Mouse (Mus musculus): ENCODE data around the gene Bcl11b. TPM values are rescaled to one million over a fixed set of nuclear protein-coding genes. Genes with fewer than 3 reads are reported as not detected.

Gene Bcl11b
- total and polyA plus RNA-seq, 2 experiments from 2014 or later: 12.0 to 30.0 TPM

- ATAC-seq: 0 out of 2 replicates have a peak, but pooled peaks have one; percentile 27
- peak overlapping the region; percentile 19; the same call in 1 of the 2 replicates for H3K4me2 ChIP-seq (ENCODE audit: low read depth, low read length)
- TF ChIP-seq CTCF (IDR thresholded peaks at IDR 0.05; ENCODE audit: low read depth): no peak
- DNase-seq (ENCODE audit: low spot score): no peak
- H3K4me3 ChIP-seq (ENCODE audit: low read length): no peak overlapping the region
- H3K27me3 ChIP-seq (ENCODE audit: insufficient read depth, low read length): peaks cover 4% of the 10 kb centered on the region; the same call in 1 of the 2 replicates
- no peaks in the 10 kb centered on the region for H3K36me3 ChIP-seq (ENCODE audit: insufficient read depth, low read length)
- no peaks in the 10 kb centered on the region for H3K9me3 ChIP-seq (ENCODE audit: low read length)
- 0 out of 2 replicates have a peak overlapping the region, but pooled peaks have one; percentile 18 for H3K9ac ChIP-seq (replicated peaks; ENCODE audit: low read length)
- H3K27ac ChIP-seq: no peak overlapping the region
- H3K4me1 ChIP-seq (ENCODE audit: insufficient read depth, low read length): 0 out of 2 replicates have a peak, but pooled peaks cover 5% of the 10 kb centered on the region
- WGBS: 42% methylated on average over 4 of the region's 4 CpGs
Measured at GRCm38 (mm10) chr12:107994421-107994820, 9.0 kb downstream of the Bcl11b start.

GRCm38 (mm10) chr12:107993029-107993428 lies 10.4 kb downstream of the Bcl11b start:
- no peak overlapping the region for H3K27ac ChIP-seq

GRCm38 (mm10) chr12:107991191-107991590 lies 12.2 kb downstream of the Bcl11b start:
- Histone ChIP-seq H3K4me1 (ENCODE audit: insufficient read depth, low read length) (0 out of 2 replicates have a peak, but pooled peaks cover 10% of the 10 kb centered on the region), H3K4me3 (ENCODE audit: low read length) (no peak overlapping the region), H3K4me2 (ENCODE audit: low read depth, low read length) (peak overlapping the region; percentile 11; the same call in 1 of the 2 replicates), H3K9me3 (ENCODE audit: low read length) (no peaks in the 10 kb centered on the region), H3K27ac (no peak overlapping the region), H3K36me3 (ENCODE audit: insufficient read depth, low read length) (no peaks in the 10 kb centered on the region), H3K9ac (replicated peaks; ENCODE audit: low read length) (no peak overlapping the region), H3K27me3 (ENCODE audit: insufficient read depth, low read length) (no peaks in the 10 kb centered on the region)
- no peak for TF ChIP-seq CTCF (IDR thresholded peaks at IDR 0.05; ENCODE audit: low read depth)
- no peak for DNase-seq (ENCODE audit: low spot score)
- no peak for ATAC-seq
- 52% methylated on average over 11 of the region's 11 CpGs for WGBS

More at GRCm38 (mm10) chr12:107993029-107993428, 10.4 kb downstream of the Bcl11b start:
- no peaks in the 10 kb centered on the region for H3K9me3 ChIP-seq (ENCODE audit: low read length)
- no peaks in the 10 kb centered on the region for H3K27me3 ChIP-seq (ENCODE audit: insufficient read depth, low read length)
- H3K4me1 ChIP-seq (ENCODE audit: insufficient read depth, low read length): 0 out of 2 replicates have a peak, but pooled peaks cover 5% of the 10 kb centered on the region
- no peak for DNase-seq (ENCODE audit: low spot score)
- no peak for ATAC-seq
- no peak for TF ChIP-seq CTCF (IDR thresholded peaks at IDR 0.05; ENCODE audit: low read depth)
- 81% methylated on average over 4 of the region's 4 CpGs for WGBS
- H3K4me3 ChIP-seq (ENCODE audit: low read length): no peak overlapping the region
- H3K4me2 ChIP-seq (ENCODE audit: low read depth, low read length): 0 out of 2 replicates have a peak overlapping the region, but pooled peaks have one; percentile 10
- H3K9ac ChIP-seq (replicated peaks; ENCODE audit: low read length): no peak overlapping the region
- no peaks in the 10 kb centered on the region for H3K36me3 ChIP-seq (ENCODE audit: insufficient read depth, low read length)

- Histone ChIP-seq H3K4me3 (ENCODE audit: low read length) (no peak overlapping the region), H3K36me3 (ENCODE audit: insufficient read depth, low read length) (no peaks in the 10 kb centered on the region), H3K9ac (replicated peaks; ENCODE audit: low read length) (no peak overlapping the region), H3K9me3 (ENCODE audit: low read length) (no peaks in the 10 kb centered on the region), H3K27me3 (ENCODE audit: insufficient read depth, low read length) (no peaks in the 10 kb centered on the region), H3K27ac (no peak overlapping the region), H3K4me1 (ENCODE audit: insufficient read depth, low read length) (peaks cover 20% of the 10 kb centered on the region), H3K4me2 (ENCODE audit: low read depth, low read length) (no peak overlapping the region)
- no peak for ATAC-seq
- 60% methylated on average over 8 of the region's 8 CpGs for WGBS
- no peak for TF ChIP-seq CTCF (IDR thresholded peaks at IDR 0.05; ENCODE audit: low read depth)
- DNase-seq (ENCODE audit: low spot score): no peak
Measured at GRCm38 (mm10) chr12:107983211-107983610, 20.2 kb downstream of the Bcl11b start.

GRCm38 (mm10) chr12:107982306-107982705 lies 21.1 kb downstream of the Bcl11b start:
- no peak overlapping the region for H3K4me3 ChIP-seq (ENCODE audit: low read length)
- TF ChIP-seq CTCF (IDR thresholded peaks at IDR 0.05; ENCODE audit: low read depth): 0 out of 2 replicates have a peak, but pooled peaks have one; percentile 8
- no peak overlapping the region for H3K4me2 ChIP-seq (ENCODE audit: low read depth, low read length)
- DNase-seq (ENCODE audit: low spot score): no peak
- no peaks in the 10 kb centered on the region for H3K9me3 ChIP-seq (ENCODE audit: low read length)
- no peak for ATAC-seq
- no peaks in the 10 kb centered on the region for H3K27me3 ChIP-seq (ENCODE audit: insufficient read depth, low read length)
- no peak overlapping the region for H3K9ac ChIP-seq (replicated peaks; ENCODE audit: low read length)
- 76% methylated on average over 9 of the region's 9 CpGs for WGBS
- peaks cover 25% of the 10 kb centered on the region for H3K4me1 ChIP-seq (ENCODE audit: insufficient read depth, low read length)
- H3K36me3 ChIP-seq (ENCODE audit: insufficient read depth, low read length): no peaks in the 10 kb centered on the region
- no peak overlapping the region for H3K27ac ChIP-seq

- WGBS: 42% methylated on average over 6 of the region's 6 CpGs
- no peaks in the 10 kb centered on the region for H3K27me3 ChIP-seq (ENCODE audit: insufficient read depth, low read length)
- no peak overlapping the region for H3K9ac ChIP-seq (replicated peaks; ENCODE audit: low read length)
- no peak for TF ChIP-seq CTCF (IDR thresholded peaks at IDR 0.05; ENCODE audit: low read depth)
- H3K36me3 ChIP-seq (ENCODE audit: insufficient read depth, low read length): no peaks in the 10 kb centered on the region
- H3K4me2 ChIP-seq (ENCODE audit: low read depth, low read length): no peak overlapping the region
- no peak for DNase-seq (ENCODE audit: low spot score)
- H3K9me3 ChIP-seq (ENCODE audit: low read length): no peaks in the 10 kb centered on the region
- no peak overlapping the region for H3K27ac ChIP-seq
- no peak for ATAC-seq
- peaks cover 26% of the 10 kb centered on the region for H3K4me1 ChIP-seq (ENCODE audit: insufficient read depth, low read length)
- no peak overlapping the region for H3K4me3 ChIP-seq (ENCODE audit: low read length)
Measured at GRCm38 (mm10) chr12:107981231-107981630, 22.2 kb downstream of the Bcl11b start.

- peak overlapping the region; percentile 69 for H3K4me2 ChIP-seq (ENCODE audit: low read depth, low read length)
- H3K9me3 ChIP-seq (ENCODE audit: low read length): no peaks in the 10 kb centered on the region
- peak overlapping the region; percentile 37 for H3K4me3 ChIP-seq (ENCODE audit: low read length)
- TF ChIP-seq CTCF (IDR thresholded peaks at IDR 0.05; ENCODE audit: low read depth): no peak
- H3K36me3 ChIP-seq (ENCODE audit: insufficient read depth, low read length): no peaks in the 10 kb centered on the region
- peak overlapping the region; percentile 38; the same call in 1 of the 2 replicates for H3K9ac ChIP-seq (replicated peaks; ENCODE audit: low read length)
- H3K4me1 ChIP-seq (ENCODE audit: insufficient read depth, low read length): peaks cover 27% of the 10 kb centered on the region
- peak; percentile 52 for ATAC-seq
- 2% methylated on average over 51 of the region's 51 CpGs for WGBS
- no peak overlapping the region for H3K27ac ChIP-seq
- DNase-seq (ENCODE audit: low spot score): peak; percentile 49
- no peaks in the 10 kb centered on the region for H3K27me3 ChIP-seq (ENCODE audit: insufficient read depth, low read length)
Measured at GRCm38 (mm10) chr12:107980261-107980961, 23.0 kb downstream of the Bcl11b start.
